Mouse (Mus musculus): ENCODE measurements around the gene Gcm1.
"Not testable (repeated sequence)": the region's sequence is repeated elsewhere in the genome, so short reads cannot be mapped to it uniquely, and the experiment has no call there.

The Gcm1 gene

GRCm38 (mm10) chr9:78046755-78047154 is 5.0 kb upstream of the Gcm1 start:
- DNase-seq (ENCODE audit: low spot score in 2 of 2), result no peak

GRCm38 (mm10) chr9:78050452-78050970 is 1.2 kb upstream of the Gcm1 start:
- DNase-seq (ENCODE audit: low spot score in 2 of 2), result no peak

GRCm38 (mm10) chr9:78053821-78054220 is 2.1 kb downstream of the Gcm1 start:
- no peak for DNase-seq (ENCODE audit: low spot score in 2 of 2)

- DNase-seq (ENCODE audit: low spot score in 2 of 2), result no peak
Measured at GRCm38 (mm10) chr9:78054298-78054697, 2.6 kb downstream of the Gcm1 start.

- DNase-seq (ENCODE audit: low spot score in 2 of 2), result no peak
Measured at GRCm38 (mm10) chr9:78059525-78060120, 7.9 kb downstream of the Gcm1 start.

GRCm38 (mm10) chr9:78062392-78062791 is 10.7 kb downstream of the Gcm1 start:
- DNase-seq (ENCODE audit: low spot score in 2 of 2), result no peak

GRCm38 (mm10) chr9:78064121-78064520 is 12.4 kb downstream of the Gcm1 start:
- no peak for DNase-seq (ENCODE audit: low spot score in 2 of 2)

- DNase-seq (ENCODE audit: low spot score in 2 of 2), result no peak
Measured at GRCm38 (mm10) chr9:78070496-78070895, 18.8 kb downstream of the Gcm1 start.

- no peak for DNase-seq (ENCODE audit: low spot score in 2 of 2)
Measured at GRCm38 (mm10) chr9:78071626-78072025, 19.9 kb downstream of the Gcm1 start.

- not testable (repeated sequence) for DNase-seq (ENCODE audit: low spot score in 2 of 2)
Measured at GRCm38 (mm10) chr9:78073291-78073690, 21.6 kb downstream of the Gcm1 start.

GRCm38 (mm10) chr9:78073713-78074340 is 22.1 kb downstream of the Gcm1 start:
- DNase-seq (ENCODE audit: low spot score in 2 of 2), result no peak

GRCm38 (mm10) chr9:78075256-78075655 is 23.5 kb downstream of the Gcm1 start:
- no peak for DNase-seq (ENCODE audit: low spot score in 2 of 2)

- DNase-seq (ENCODE audit: low spot score in 2 of 2), result no peak
Measured at GRCm38 (mm10) chr9:78078240-78078639, 26.5 kb downstream of the Gcm1 start.

GRCm38 (mm10) chr9:78081835-78082234 is 30.1 kb downstream of the Gcm1 start:
- DNase-seq (ENCODE audit: low spot score in 2 of 2), result no peak

GRCm38 (mm10) chr9:78084341-78084740 is 32.6 kb downstream of the Gcm1 start:
- no peak for DNase-seq (ENCODE audit: low spot score in 2 of 2)

GRCm38 (mm10) chr9:78085722-78086287 is 34.1 kb downstream of the Gcm1 start:
- no peak for DNase-seq (ENCODE audit: low spot score in 2 of 2)

- DNase-seq (ENCODE audit: low spot score in 2 of 2), result no peak
Measured at GRCm38 (mm10) chr9:78087751-78088150, 36.0 kb downstream of the Gcm1 start.

GRCm38 (mm10) chr9:78088521-78088920 is 36.8 kb downstream of the Gcm1 start:
- DNase-seq (ENCODE audit: low spot score in 2 of 2), result no peak

- DNase-seq (ENCODE audit: low spot score in 2 of 2), result no peak
Measured at GRCm38 (mm10) chr9:78088971-78089370, 37.2 kb downstream of the Gcm1 start.

GRCm38 (mm10) chr9:78089906-78090305 is 38.2 kb downstream of the Gcm1 start:
- no peak for DNase-seq (ENCODE audit: low spot score in 2 of 2)

- no peak for DNase-seq (ENCODE audit: low spot score in 2 of 2)
Measured at GRCm38 (mm10) chr9:78090596-78090995, 38.9 kb downstream of the Gcm1 start.

GRCm38 (mm10) chr9:78095686-78096085 is 44.0 kb downstream of the Gcm1 start:
- DNase-seq (ENCODE audit: low spot score in 2 of 2), result no peak

- no peak for DNase-seq (ENCODE audit: low spot score in 2 of 2)
Measured at GRCm38 (mm10) chr9:78096376-78096775, 44.7 kb downstream of the Gcm1 start.
